Mouse (Mus musculus) hindbrain, postnatal 0 days (tissue): ENCODE measurements around the gene Hsd17b13. TPM values are rescaled to one million over a fixed set of nuclear protein-coding genes. Genes with fewer than 3 reads are reported as not detected.
A peak's percentile ranks its signal among the peaks of the same experiment; 100 is the strongest.

Source experiments
- ATAC-seq: fragments of 200-750 bp; cut with Nextera tagmentation; 2 replicates; pipeline ENCODE4 v1.8.0; 2017; ENCODE audit warnings: mild to moderate bottlenecking, moderate TSS enrichment, moderate library complexity
- DNase-seq: peaks from one replicate; pipeline ENCODE4 v3.0.0-alpha.2; 2015; ENCODE audit warnings: low spot score
- H3K27ac ChIP-seq: fragments of 300-500 bp; sonication (generic); 2 replicates; pipeline ENCODE4 v1.5.1; 2014; ENCODE audit warnings: mild to moderate bottlenecking
- H3K27me3 ChIP-seq: fragments of 300-500 bp; sonication (generic); 2 replicates; pipeline ENCODE4 v1.6.1; 2014; ENCODE audit warnings: low read length, mixed read lengths; ENCODE audit not compliant: insufficient read depth
- H3K36me3 ChIP-seq: fragments of 300-500 bp; sonication (generic); 2 replicates; pipeline ENCODE4 v1.6.1; 2014; ENCODE audit warnings: low read length, mixed read lengths; ENCODE audit not compliant: insufficient read depth
- H3K4me1 ChIP-seq: fragments of 300-500 bp; sonication (generic); 2 replicates; pipeline ENCODE4 v1.6.1; 2014; ENCODE audit warnings: antibody characterized with exemption, low read length, mixed read lengths; ENCODE audit not compliant: insufficient read depth
- H3K4me2 ChIP-seq: fragments of 300-500 bp; sonication (generic); 2 replicates; pipeline ENCODE4 v1.6.1; 2014; ENCODE audit warnings: low read depth, mild to moderate bottlenecking, low read length, moderate library complexity, mixed read lengths
- H3K4me3 ChIP-seq: fragments of 300-500 bp; sonication (generic); 2 replicates; pipeline ENCODE4 v1.5.1; 2014; ENCODE audit warnings: low read length
- H3K9ac ChIP-seq: fragments of 300-500 bp; sonication (generic); replicated peaks from 2 replicates; pipeline ENCODE4 v1.6.1; 2014; ENCODE audit warnings: mild to moderate bottlenecking, low read length, moderate library complexity, mixed read lengths
- H3K9me3 ChIP-seq: fragments of 300-500 bp; sonication (generic); 2 replicates; pipeline ENCODE4 v1.6.1; 2016; ENCODE audit warnings: low read length, mixed read lengths
- CTCF ChIP-seq: IDR thresholded peaks from 2 replicates; pipeline ENCODE4 v1.5.1; 2016; ENCODE audit warnings: antibody characterized with exemption, control low read depth, low read depth
- WGBS: fragments of 180-500 bp; shearing (Covaris S2); extraction: QIAGEN DNeasy Blood & Tissue Kit; methylation state at CpG from one replicate; pipeline ENCODE4 v1.1.7; 2014; 5-methylcytosine and 5-hydroxymethylcytosine counted together
- polyA plus RNA-seq: library from polyadenylated mRNA; unstranded; fragments of >200 nt; fragmentation: Nextera tagmentation; extraction: Ambion mirVana; gene quantifications from 2 replicates; pipeline ENCODE4 v1.2.1, GENCODE M21; 2015
- total RNA-seq: library from RNA; depleted of rRNA; stranded (reverse); fragments of >200 nt; gene quantifications from 2 replicates; pipeline ENCODE4 v1.2.3, GENCODE M21; 2014

Gene Hsd17b13
- total and polyA plus RNA-seq, 2 experiments from 2014 or later = not detected

DNA sequence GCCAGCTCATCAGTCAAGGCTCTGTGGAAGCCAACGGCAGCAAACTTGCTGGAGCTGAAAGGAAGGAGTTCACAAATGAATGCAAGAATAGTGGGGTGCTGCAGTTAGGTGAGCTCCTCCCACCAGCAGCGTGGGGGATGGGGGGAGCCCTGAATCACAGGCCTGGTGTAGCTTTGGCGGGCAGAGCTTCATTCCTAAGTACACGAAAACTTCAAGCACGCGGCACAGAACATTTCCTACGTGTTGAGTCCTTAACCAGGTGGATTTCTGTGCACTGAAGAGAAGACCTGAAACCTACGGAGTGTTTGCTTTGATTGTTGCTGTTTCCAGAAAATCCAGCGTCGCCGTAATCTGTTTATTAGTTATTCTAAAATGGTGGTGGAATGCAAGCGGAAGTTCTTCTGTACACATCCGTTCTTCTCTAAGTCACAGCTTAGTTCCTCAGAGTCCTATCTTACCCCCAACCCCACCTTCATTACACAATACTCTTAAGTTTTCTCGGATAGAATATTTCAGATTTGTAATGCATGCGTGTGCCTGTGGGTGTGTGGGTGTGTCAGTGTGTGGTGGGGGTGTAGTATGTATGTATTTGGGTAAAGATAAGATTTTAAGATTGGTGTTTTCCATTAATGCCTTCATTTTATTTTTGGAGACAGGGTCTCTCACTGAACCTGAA is 26.2 kb upstream of the Hsd17b13 start:
- ATAC-seq (no peak), DNase-seq (no peak)
- Histone ChIP-seq H3K27ac (no peak overlapping the region), H3K4me3 (no peak overlapping the region), H3K9ac (no peak overlapping the region), H3K4me2 (peak overlapping the region; percentile 14; the same call in 1 of the 2 replicates), H3K36me3 (no peaks in the 10 kb centered on the region), H3K27me3 (no peaks in the 10 kb centered on the region), H3K9me3 (no peaks in the 10 kb centered on the region), H3K4me1 (no peaks in the 10 kb centered on the region)
- 60% methylated on average over 15 of the region's 15 CpGs for WGBS
- TF ChIP-seq CTCF = no peak

GRCm38 (mm10) chr5:104002549-104003255 is 25.5 kb upstream of the Hsd17b13 start:
- WGBS = 30% methylated on average over 18 of the region's 18 CpGs
- Histone ChIP-seq H3K9ac (no peak overlapping the region), H3K9me3 (no peaks in the 10 kb centered on the region), H3K27ac (no peak overlapping the region), H3K4me1 (no peaks in the 10 kb centered on the region), H3K27me3 (no peaks in the 10 kb centered on the region), H3K36me3 (no peaks in the 10 kb centered on the region), H3K4me3 (no peak overlapping the region), H3K4me2 (peak overlapping the region; percentile 14)
- no peak for ATAC-seq
- no peak for DNase-seq
- no peak for TF ChIP-seq CTCF

GRCm38 (mm10) chr5:103999738-104000137 is 22.5 kb upstream of the Hsd17b13 start:
- ATAC-seq (no peak), DNase-seq (peak; percentile 86)
- no peak overlapping the region for H3K27ac ChIP-seq
- TF ChIP-seq CTCF = peak; percentile 85
- WGBS = 9% methylated on average over 5 of the region's 5 CpGs
- H3K27me3 ChIP-seq = no peaks in the 10 kb centered on the region
- H3K9me3 ChIP-seq = no peaks in the 10 kb centered on the region
- no peak overlapping the region for H3K9ac ChIP-seq
- H3K36me3 ChIP-seq = no peaks in the 10 kb centered on the region
- no peak overlapping the region for H3K4me2 ChIP-seq
- H3K4me1 ChIP-seq = no peaks in the 10 kb centered on the region
- no peak overlapping the region for H3K4me3 ChIP-seq

DNA sequence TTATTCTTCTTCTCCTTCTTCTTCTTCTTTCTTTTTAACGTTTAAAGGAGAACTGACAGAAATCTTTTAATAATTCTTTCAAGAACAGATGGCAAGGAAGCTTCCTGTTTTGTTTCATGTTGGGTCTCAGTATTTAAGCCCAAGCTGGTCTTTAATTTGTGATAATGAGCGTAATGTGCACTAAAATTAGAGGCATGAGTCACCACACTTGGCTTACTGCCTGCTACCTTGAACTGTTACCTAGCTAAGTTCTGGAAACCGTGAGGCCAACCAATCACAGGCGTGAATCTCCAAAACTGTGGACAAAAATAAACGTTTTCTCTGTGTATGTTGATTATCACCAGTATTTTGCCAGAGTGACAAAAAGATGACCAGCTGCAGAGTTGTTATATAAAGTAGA is 21.5 kb upstream of the Hsd17b13 start:
- no peaks in the 10 kb centered on the region for H3K27me3 ChIP-seq
- H3K4me3 ChIP-seq = no peak overlapping the region
- WGBS = 74% methylated on average over 5 of the region's 5 CpGs
- no peaks in the 10 kb centered on the region for H3K36me3 ChIP-seq
- no peaks in the 10 kb centered on the region for H3K4me1 ChIP-seq
- no peak overlapping the region for H3K9ac ChIP-seq
- no peak for TF ChIP-seq CTCF
- no peak overlapping the region for H3K4me2 ChIP-seq
- no peak for ATAC-seq
- no peak for DNase-seq
- no peaks in the 10 kb centered on the region for H3K9me3 ChIP-seq
- H3K27ac ChIP-seq = no peak overlapping the region

DNA sequence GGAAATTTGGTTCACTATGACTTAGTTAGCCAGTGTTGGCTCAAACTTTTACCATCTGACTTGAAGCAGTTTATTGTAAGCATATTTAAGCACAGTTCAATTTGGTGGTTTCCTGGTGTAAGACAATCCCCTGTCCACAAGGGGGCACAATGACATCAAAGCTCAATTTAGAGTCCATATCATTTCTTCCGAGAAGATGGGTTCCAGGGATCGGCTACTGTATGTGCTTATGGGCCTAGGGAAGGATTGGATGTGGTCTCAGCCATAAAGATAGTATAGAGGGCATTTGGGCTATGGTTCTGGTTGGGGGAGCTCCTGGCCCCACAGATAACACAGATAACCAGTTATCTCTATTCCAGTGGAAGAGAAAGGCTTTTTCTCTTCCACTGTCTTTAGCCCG is 18.0 kb upstream of the Hsd17b13 start:
- no peak overlapping the region for H3K27ac ChIP-seq
- H3K4me2 ChIP-seq = no peak overlapping the region
- no peaks in the 10 kb centered on the region for H3K27me3 ChIP-seq
- H3K4me3 ChIP-seq = no peak overlapping the region
- 66% methylated on average over 3 of the region's 3 CpGs for WGBS
- H3K9ac ChIP-seq = no peak overlapping the region
- ATAC-seq (no peak), DNase-seq (peak; percentile 50)
- no peaks in the 10 kb centered on the region for H3K36me3 ChIP-seq
- peak; percentile 69 for TF ChIP-seq CTCF
- H3K4me1 ChIP-seq = no peaks in the 10 kb centered on the region
- no peaks in the 10 kb centered on the region for H3K9me3 ChIP-seq

DNA sequence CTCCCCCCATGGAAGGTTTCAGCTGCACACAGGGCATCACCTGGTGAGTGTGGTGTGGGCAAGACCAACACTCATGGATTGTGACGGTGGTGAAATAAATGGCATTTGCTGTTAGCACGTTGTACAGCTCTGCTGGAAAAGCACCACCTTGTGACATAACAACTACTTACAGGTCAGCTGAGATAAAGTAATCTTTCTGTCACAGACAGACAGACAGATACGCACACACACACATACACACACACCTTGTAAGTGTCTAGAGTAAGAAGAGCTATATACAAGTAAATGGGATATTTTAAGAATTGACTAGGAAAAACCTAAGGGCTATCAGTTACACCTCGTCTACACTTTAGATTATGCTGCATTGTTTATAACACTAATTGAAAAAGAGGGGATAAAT is 17.5 kb upstream of the Hsd17b13 start:
- ATAC-seq (no peak), DNase-seq (no peak)
- Histone ChIP-seq H3K9ac (no peak overlapping the region), H3K9me3 (no peaks in the 10 kb centered on the region), H3K4me1 (no peaks in the 10 kb centered on the region), H3K4me2 (no peak overlapping the region), H3K27ac (no peak overlapping the region), H3K27me3 (no peaks in the 10 kb centered on the region), H3K36me3 (no peaks in the 10 kb centered on the region), H3K4me3 (no peak overlapping the region)
- 83% methylated on average over 4 of the region's 4 CpGs for WGBS
- TF ChIP-seq CTCF = no peak

- Histone ChIP-seq H3K4me2 (no peak overlapping the region), H3K4me3 (no peak overlapping the region), H3K27ac (no peak overlapping the region), H3K27me3 (no peaks in the 10 kb centered on the region), H3K4me1 (no peaks in the 10 kb centered on the region), H3K36me3 (no peaks in the 10 kb centered on the region), H3K9me3 (no peaks in the 10 kb centered on the region), H3K9ac (no peak overlapping the region)
- ATAC-seq = no peak
- no peak for DNase-seq
- peak; percentile 24; the same call in 1 of the 2 replicates for TF ChIP-seq CTCF
- 87% methylated on average over 1 of the region's 1 CpGs for WGBS
Measured at GRCm38 (mm10) chr5:103993601-103994000, 16.4 kb upstream of the Hsd17b13 start.
